ENCODE assay signal across 31 mouse cellular contexts in genomic region chr16:55617506-55617905, GRCm38 (mm10).
A peak's percentile ranks its signal among the peaks of the same experiment; 100 is the strongest.
DNase-seq lines count a peak whose midpoint lies in the region; ATAC-seq and TF ChIP-seq lines count a peak whose summit lies in the region.
"Had no signal": no experiment of that assay in that cellular context is flagged by ENCODE, and none has a peak within 500 bp of the region (broad histone marks: within the 10 kb centered on the region; RNA-seq: fewer than 3 reads in every experiment).

No protein-coding gene starts in this region.

- H3K4me2 ChIP-seq in liver, postnatal 0 days (ENCODE audit: low read depth, low read length): no peak overlapping the region
- no peak overlapping the region for H3K4me2 ChIP-seq in liver, embryonic 12.5 days
- H3K4me2 ChIP-seq in intestine, embryonic 15.5 days (replicated peaks): no peak overlapping the region
- H3K4me2 ChIP-seq in heart, embryonic 12.5 days: no peak overlapping the region
- H3K4me2 ChIP-seq: embryonic facial prominence, embryonic 13.5 days; forebrain, embryonic 13.5 days; hindbrain, embryonic 12.5 days; limb, embryonic 12.5 days; liver, embryonic 15.5 days; neural tube, embryonic 13.5 days; stomach, embryonic 15.5 days had no signal

- H3K36me3 ChIP-seq in liver, postnatal 0 days (replicated peaks; ENCODE audit: insufficient read depth, low read length): no peaks in the 10 kb centered on the region
- H3K36me3 ChIP-seq in liver, embryonic 12.5 days: no peaks in the 10 kb centered on the region
- no peaks in the 10 kb centered on the region for H3K36me3 ChIP-seq in intestine, embryonic 15.5 days
- H3K36me3 ChIP-seq in heart, embryonic 12.5 days: no peaks in the 10 kb centered on the region
- H3K36me3 ChIP-seq: embryonic facial prominence, embryonic 13.5 days; G1E; hindbrain, embryonic 12.5 days; limb, embryonic 12.5 days; liver, embryonic 15.5 days; neural tube, embryonic 13.5 days; stomach, embryonic 15.5 days had no signal

- no peak overlapping the region for H3K27ac ChIP-seq in liver, postnatal 0 days (ENCODE audit: low read depth)
- H3K27ac ChIP-seq in liver, embryonic 12.5 days: no peak overlapping the region
- H3K27ac ChIP-seq in intestine, embryonic 15.5 days: no peak overlapping the region
- no peak overlapping the region for H3K27ac ChIP-seq in heart, embryonic 12.5 days (ENCODE audit: poor library complexity, severe bottlenecking)
- H3K27ac ChIP-seq: embryonic facial prominence, embryonic 13.5 days; forebrain, embryonic 13.5 days; hindbrain, embryonic 12.5 days; limb, embryonic 12.5 days; liver, embryonic 15.5 days; macrophage; neural tube, embryonic 13.5 days; stomach, embryonic 15.5 days had no signal

- no peak for DNase-seq in liver, postnatal 0 days
- peak; percentile 10 for DNase-seq in embryo, embryonic 11 days
- no peak for DNase-seq in kidney, adult 8-10 months
- DNase-seq in urinary bladder, postnatal 25 days (ENCODE audit: low spot score): no peak
- DNase-seq: adrenal gland, postnatal 14 days; B cell, adult 2 months; cerebellum, adult 2 months; cerebellum, postnatal 36 days; gastrocnemius, postnatal 10 days; heart, adult 18-20 months; kidney, postnatal 25 days; layer of hippocampus, postnatal 36 days; right cerebral cortex, postnatal 4 days; thymus, adult 2 months had no signal

- peak; percentile 88 for ATAC-seq in liver, postnatal 0 days
- no peak for ATAC-seq in liver, embryonic 12.5 days
- ATAC-seq in intestine, embryonic 15.5 days: 0 out of 2 replicates have a peak, but pooled peaks have one; percentile 45
- no peak for ATAC-seq in heart, embryonic 12.5 days (ENCODE audit: insufficient number of reproducible peaks, low FRiP score)
- ATAC-seq: forebrain, embryonic 13.5 days; lung, postnatal 0 days; midbrain, embryonic 16.5 days had no signal

- TF ChIP-seq CTCF in liver, postnatal 0 days (IDR thresholded peaks at IDR 0.05; ENCODE audit: low read depth): no peak

- H3K4me3 ChIP-seq in liver, postnatal 0 days (ENCODE audit: low read depth, low read length): no peak overlapping the region
- H3K4me3 ChIP-seq in liver, embryonic 12.5 days: no peak overlapping the region
- no peak overlapping the region for H3K4me3 ChIP-seq in intestine, embryonic 15.5 days (replicated peaks)
- no peak overlapping the region for H3K4me3 ChIP-seq in heart, embryonic 12.5 days
- H3K4me3 ChIP-seq: embryonic facial prominence, embryonic 13.5 days; erythroblast, embryonic 14.5 days; forebrain, embryonic 13.5 days; hindbrain, embryonic 12.5 days; limb, embryonic 12.5 days; liver, embryonic 15.5 days; myocyte; neural tube, embryonic 13.5 days; stomach, embryonic 15.5 days had no signal

- H3K27me3 ChIP-seq in liver, postnatal 0 days (ENCODE audit: insufficient read depth, low read length): no peaks in the 10 kb centered on the region
- no peaks in the 10 kb centered on the region for H3K27me3 ChIP-seq in liver, embryonic 12.5 days (replicated peaks)
- no peaks in the 10 kb centered on the region for H3K27me3 ChIP-seq in intestine, embryonic 15.5 days (replicated peaks)
- H3K27me3 ChIP-seq in heart, embryonic 12.5 days (replicated peaks): no peaks in the 10 kb centered on the region
- H3K27me3 ChIP-seq: CH12.LX; embryonic facial prominence, embryonic 13.5 days; forebrain, embryonic 13.5 days; hindbrain, embryonic 12.5 days; limb, embryonic 12.5 days; liver, embryonic 15.5 days; neural tube, embryonic 13.5 days; stomach, embryonic 15.5 days had no signal

- H3K4me1 ChIP-seq in liver, postnatal 0 days (ENCODE audit: insufficient read depth): no peaks in the 10 kb centered on the region
- no peaks in the 10 kb centered on the region for H3K4me1 ChIP-seq in liver, embryonic 12.5 days
- no peaks in the 10 kb centered on the region for H3K4me1 ChIP-seq in intestine, embryonic 15.5 days (replicated peaks)
- peaks cover 3% of the 10 kb centered on the region for H3K4me1 ChIP-seq in heart, embryonic 12.5 days (replicated peaks)
- H3K4me1 ChIP-seq: embryonic facial prominence, embryonic 13.5 days; forebrain, embryonic 13.5 days; hindbrain, embryonic 12.5 days; limb, embryonic 12.5 days; liver, embryonic 15.5 days; neural tube, embryonic 13.5 days; stomach, embryonic 15.5 days had no signal

- 50% methylated on average over 4 of the region's 4 CpGs for WGBS in liver, postnatal 0 days (ENCODE audit: insufficient replicate concordance)
- 52% methylated on average over 4 of the region's 4 CpGs for WGBS in liver, embryonic 12.5 days (ENCODE audit: insufficient replicate concordance)
- 57% methylated on average over 4 of the region's 4 CpGs for WGBS in intestine, embryonic 15.5 days
- 41% methylated on average over 4 of the region's 4 CpGs for WGBS in heart, embryonic 12.5 days

- no peak overlapping the region for H3K9ac ChIP-seq in liver, postnatal 0 days (replicated peaks)
- no peak overlapping the region for H3K9ac ChIP-seq in liver, embryonic 12.5 days
- no peak overlapping the region for H3K9ac ChIP-seq in intestine, embryonic 15.5 days
- no peak overlapping the region for H3K9ac ChIP-seq in heart, embryonic 12.5 days
- H3K9ac ChIP-seq: embryonic facial prominence, embryonic 13.5 days; forebrain, embryonic 13.5 days; hindbrain, embryonic 12.5 days; limb, embryonic 12.5 days; liver, embryonic 15.5 days; neural tube, embryonic 13.5 days; stomach, embryonic 15.5 days had no signal

- no peaks in the 10 kb centered on the region for H3K9me3 ChIP-seq in liver, postnatal 0 days (ENCODE audit: low read length)
- H3K9me3 ChIP-seq in liver, embryonic 12.5 days (replicated peaks): no peaks in the 10 kb centered on the region
- H3K9me3 ChIP-seq in intestine, embryonic 15.5 days: no peaks in the 10 kb centered on the region
- H3K9me3 ChIP-seq in heart, embryonic 12.5 days (replicated peaks): no peaks in the 10 kb centered on the region
- H3K9me3 ChIP-seq: embryonic facial prominence, embryonic 13.5 days; forebrain, embryonic 13.5 days; G1E; hindbrain, embryonic 12.5 days; limb, embryonic 12.5 days; liver, embryonic 15.5 days; neural tube, embryonic 13.5 days; stomach, embryonic 15.5 days had no signal

- no peak for TF ChIP-seq EP300 in liver, postnatal 0 days (IDR thresholded peaks at IDR 0.05; ENCODE audit: low read depth)

Comparison
In these comparisons a context has a peak if more than half of its experiments do, and no peak if none do; other contexts are left out.
1. ATAC-seq: peak in liver, postnatal 0 days (single experiment) and intestine, embryonic 15.5 days (single experiment); none in liver, embryonic 12.5 days (single experiment) and heart, embryonic 12.5 days (single experiment).